Mouse (Mus musculus) stomach, embryonic 16.5 days (tissue): ENCODE data around the gene Snrnp25. TPM values are rescaled to one million over a fixed set of nuclear protein-coding genes. Genes with fewer than 3 reads are reported as not detected.
"Not testable (repeated sequence)": the region's sequence is repeated elsewhere in the genome, so short reads cannot be mapped to it uniquely, and the experiment has no call there.

Experiments
- ATAC-seq: fragments of 200-750 bp; cut with Nextera tagmentation; 2 replicates; pipeline ENCODE4 v1.8.0; 2017; ENCODE audit warnings: moderate number of reproducible peaks, moderate TSS enrichment; ENCODE audit not compliant: insufficient read depth, low FRiP score
- H3K27ac ChIP-seq: fragments of 300-500 bp; sonication (generic); 2 replicates; pipeline ENCODE4 v1.5.1; 2014; ENCODE audit warnings: low read length
- H3K27me3 ChIP-seq: fragments of 300-500 bp; sonication (generic); 2 replicates; pipeline ENCODE4 v1.6.1; 2014; ENCODE audit warnings: low read length, control low read depth, mixed read lengths; ENCODE audit not compliant: control insufficient read depth, insufficient read depth
- H3K36me3 ChIP-seq: fragments of 300-500 bp; sonication (generic); 2 replicates; pipeline ENCODE4 v1.6.1; 2014; ENCODE audit warnings: low read length; ENCODE audit not compliant: control insufficient read depth, insufficient read depth
- H3K4me1 ChIP-seq: fragments of 300-500 bp; sonication (generic); 2 replicates; pipeline ENCODE4 v1.6.1; 2014; ENCODE audit warnings: low read length, control low read depth, mixed read lengths; ENCODE audit not compliant: control insufficient read depth, insufficient read depth
- H3K4me2 ChIP-seq: fragments of 300-500 bp; sonication (generic); 2 replicates; pipeline ENCODE4 v1.6.1; 2014; ENCODE audit warnings: low read depth, low read length, mixed read lengths
- H3K4me3 ChIP-seq: fragments of 300-500 bp; sonication (generic); replicated peaks from 2 replicates; pipeline ENCODE4 v1.5.1; 2014; ENCODE audit warnings: mild to moderate bottlenecking, low read length
- H3K9ac ChIP-seq: fragments of 300-500 bp; sonication (generic); 2 replicates; pipeline ENCODE4 v1.6.1; 2014; ENCODE audit warnings: low read length
- H3K9me3 ChIP-seq: fragments of 300-500 bp; sonication (generic); replicated peaks from 2 replicates; pipeline ENCODE4 v1.6.1; 2016; ENCODE audit warnings: low read length, control low read depth; ENCODE audit not compliant: control insufficient read depth
- WGBS: fragments of 180-500 bp; shearing (Covaris S2); extraction: QIAGEN DNeasy Blood & Tissue Kit; methylation state at CpG from one replicate; pipeline ENCODE4 v1.1.7; 2014; 5-methylcytosine and 5-hydroxymethylcytosine counted together
- polyA plus RNA-seq: library from polyadenylated mRNA; unstranded; fragments of >200 nt; fragmentation: Nextera tagmentation; extraction: Ambion mirVana; gene quantifications from 2 replicates; pipeline ENCODE4 v1.2.1, GENCODE M21; 2015

Gene Snrnp25
- polyA plus RNA-seq, 1 experiment from 2014 or later, result 44.9 TPM

DNA sequence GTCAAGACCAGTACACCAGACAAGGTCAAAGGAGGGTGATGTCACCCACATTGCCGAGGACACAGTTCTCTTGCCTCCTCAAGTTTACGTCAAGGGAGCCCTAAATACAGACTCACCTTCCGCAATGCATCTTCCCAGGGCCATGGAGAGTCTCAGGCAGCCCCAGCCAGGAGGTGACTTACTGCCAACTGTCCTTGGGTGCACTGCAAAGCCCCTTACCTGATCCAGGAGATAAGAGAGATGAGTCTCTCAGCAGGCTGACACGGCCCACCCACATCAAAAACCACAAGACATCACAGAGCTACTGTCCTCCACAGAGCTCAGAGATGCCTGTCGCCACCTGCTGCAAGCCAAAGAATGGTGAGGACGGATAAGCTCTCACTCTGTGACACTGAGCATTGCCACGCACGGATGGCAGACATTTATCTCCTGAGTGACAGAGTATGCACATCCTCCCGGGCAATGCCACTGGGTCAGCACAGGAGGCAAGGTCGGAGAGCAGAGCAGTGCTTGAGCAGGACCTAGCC lies 5.1 kb upstream of the Snrnp25 start, which contains the start of gene Il9r:
TSS of gene Il9r (minus strand) at position 205 of the 527 bp plus-strand sequence.
- WGBS, result 58% methylated on average over 10 of the region's 10 CpGs

DNA sequence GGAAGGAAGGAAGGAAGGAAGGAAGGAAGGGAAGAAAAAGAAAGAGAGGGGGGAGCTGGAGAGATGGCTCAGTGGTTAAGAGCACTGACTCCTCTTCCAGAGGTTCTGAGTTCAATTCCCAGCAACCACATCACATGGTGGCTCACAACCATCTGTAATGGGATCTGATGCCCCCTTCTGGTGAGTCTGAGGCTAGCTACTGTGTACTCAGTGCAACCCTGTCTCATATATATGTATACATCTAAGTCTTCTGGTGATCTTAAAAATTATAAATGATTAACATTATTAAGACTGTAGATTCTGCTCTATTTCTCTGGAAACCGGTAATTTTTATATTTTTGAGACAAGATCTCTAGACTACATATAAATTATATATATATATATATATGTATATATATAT lies 4.2 kb upstream of the Snrnp25 start:
- H3K4me3 ChIP-seq, H3K4me2 ChIP-seq, H3K9me3 ChIP-seq, H3K27me3 ChIP-seq, H3K36me3 ChIP-seq, H3K27ac ChIP-seq, ATAC-seq, H3K4me1 ChIP-seq, H3K9ac ChIP-seq: not testable (repeated sequence)
- 59% methylated on average over 1 of the region's 1 CpGs for WGBS

More for the DNA sequence above, 5.1 kb upstream of the Snrnp25 start, which contains the start of gene Il9r:
- Histone ChIP-seq H3K27me3 (no peaks in the 10 kb centered on the region), H3K4me3 (no peak within 1 kb of the TSS), H3K27ac (no peak within 1 kb of the TSS), H3K9ac (no peak within 1 kb of the TSS; the same call in 1 of the 2 replicates), H3K36me3 (no peaks in the 10 kb centered on the region), H3K9me3 (no peaks in the 10 kb centered on the region), H3K4me1 (0 out of 2 replicates have a peak, but pooled peaks cover 3% of the 10 kb centered on the region), H3K4me2 (no peak within 1 kb of the TSS)
- ATAC-seq, result no peak

DNA sequence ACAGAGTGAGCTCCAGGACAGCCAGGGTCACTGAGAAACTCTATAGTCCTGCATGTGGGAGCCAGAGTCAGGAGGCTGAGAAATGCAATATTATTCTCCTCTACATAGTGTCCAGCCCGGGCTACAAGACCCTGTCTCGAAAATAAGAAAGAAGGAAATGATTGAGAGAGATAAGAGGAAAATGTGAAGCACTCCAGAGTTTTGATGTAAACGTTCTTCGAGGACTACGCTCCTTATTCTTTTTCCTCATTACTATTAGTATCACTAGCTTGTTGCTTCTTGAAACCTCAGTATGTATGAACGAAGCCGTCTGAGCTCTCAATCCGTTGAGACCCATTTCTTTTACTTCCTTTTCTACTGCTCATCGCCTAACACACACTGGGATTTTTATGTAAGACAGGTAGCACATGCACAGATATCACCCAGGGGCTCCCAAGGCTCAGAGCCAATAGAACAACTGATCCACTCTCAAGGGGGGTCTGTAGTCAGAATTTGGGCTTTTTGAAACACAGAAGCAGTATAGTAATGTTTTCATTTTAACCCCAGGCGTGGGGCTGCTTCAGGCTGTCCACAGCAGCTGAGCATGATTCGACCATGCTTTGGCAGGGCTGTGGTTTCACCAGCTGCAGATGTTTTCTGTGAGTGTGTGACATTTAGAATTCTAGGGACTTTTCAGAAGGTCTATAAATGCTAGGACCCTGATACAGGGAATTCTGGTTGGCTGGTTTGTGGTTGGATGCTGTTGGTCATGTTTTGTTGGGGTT lies 3.1 kb upstream of the Snrnp25 start:
- no peak for ATAC-seq
- WGBS, result 67% methylated on average over 11 of the region's 11 CpGs

DNA sequence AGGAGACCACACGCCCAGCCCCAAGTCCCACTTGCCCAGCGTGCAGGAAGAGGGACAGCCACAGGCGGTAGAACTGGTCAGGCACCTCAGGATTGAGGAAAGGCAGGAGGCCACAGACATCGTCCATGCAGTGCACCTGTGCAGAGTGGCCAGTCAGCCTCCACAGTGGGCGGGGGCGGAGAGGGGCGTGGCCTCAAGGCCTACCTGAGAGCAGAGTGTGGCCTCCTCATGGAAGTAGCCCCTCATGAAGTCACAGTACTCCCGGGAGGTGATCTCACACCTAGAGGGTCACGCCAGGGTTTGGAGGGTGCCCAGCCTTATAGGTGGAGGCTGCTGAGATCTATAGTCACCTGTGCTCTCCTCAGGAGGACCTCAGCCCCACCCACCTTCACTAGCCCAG lies 5.4 kb downstream of the Snrnp25 start:
- Histone ChIP-seq H3K36me3 (peaks cover 41% of the 10 kb centered on the region), H3K27ac (no peak overlapping the region), H3K27me3 (no peaks in the 10 kb centered on the region), H3K9me3 (no peaks in the 10 kb centered on the region), H3K4me2 (no peak overlapping the region), H3K9ac (no peak overlapping the region), H3K4me1 (peaks cover 10% of the 10 kb centered on the region; the same call in 1 of the 2 replicates), H3K4me3 (no peak overlapping the region)
- 72% methylated on average over 9 of the region's 9 CpGs for WGBS
- no peak; the same call in 1 of the 2 replicates for ATAC-seq

More for the DNA sequence above, 3.1 kb upstream of the Snrnp25 start:
- Histone ChIP-seq H3K4me3 (no peak overlapping the region), H3K4me1 (peaks cover 13% of the 10 kb centered on the region; the same call in 1 of the 2 replicates), H3K27me3 (no peaks in the 10 kb centered on the region), H3K9ac (no peak overlapping the region), H3K36me3 (no peaks in the 10 kb centered on the region), H3K27ac (no peak overlapping the region), H3K4me2 (no peak overlapping the region), H3K9me3 (no peaks in the 10 kb centered on the region)

DNA sequence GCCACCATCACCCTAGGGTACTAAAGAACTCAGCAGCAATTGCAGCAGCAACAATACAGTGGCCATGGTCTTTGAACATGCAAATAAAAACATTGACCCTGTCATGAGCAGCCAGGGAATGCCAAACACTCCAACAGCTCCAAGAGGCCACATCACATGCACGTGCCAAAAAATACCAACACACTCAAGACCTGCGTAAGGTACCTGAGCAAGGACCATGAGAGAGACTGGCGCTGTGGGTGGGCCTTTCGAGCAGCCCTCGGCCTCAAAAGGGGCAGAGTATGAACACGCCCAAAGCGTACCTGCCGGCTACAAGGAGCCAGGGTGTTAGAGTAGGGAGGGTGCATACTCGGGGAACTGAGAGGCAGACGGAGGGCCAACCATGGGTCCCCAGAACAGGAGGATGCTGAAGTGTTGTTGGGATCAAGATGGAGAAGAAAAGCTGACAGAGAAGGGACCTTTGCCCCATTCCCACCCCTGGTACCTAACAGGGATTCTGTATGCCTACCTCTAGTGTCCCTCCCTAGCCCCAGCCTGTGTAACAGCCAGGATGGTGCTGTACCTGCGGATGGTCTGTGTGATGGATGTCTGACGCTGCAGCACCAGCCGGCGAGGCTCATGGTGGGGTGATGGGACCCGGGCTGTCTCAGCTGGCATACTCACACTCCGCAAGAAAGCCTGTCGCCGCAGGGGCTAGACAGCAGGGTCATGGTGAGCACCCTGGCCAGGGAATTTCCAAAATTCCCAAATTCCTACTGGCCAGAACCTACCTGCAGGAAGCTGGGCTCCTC lies 10.4 kb downstream of the Snrnp25 start:
- 92% methylated on average over 18 of the region's 18 CpGs for WGBS
- H3K36me3 ChIP-seq, result peaks cover 28% of the 10 kb centered on the region
- no peak for ATAC-seq

DNA sequence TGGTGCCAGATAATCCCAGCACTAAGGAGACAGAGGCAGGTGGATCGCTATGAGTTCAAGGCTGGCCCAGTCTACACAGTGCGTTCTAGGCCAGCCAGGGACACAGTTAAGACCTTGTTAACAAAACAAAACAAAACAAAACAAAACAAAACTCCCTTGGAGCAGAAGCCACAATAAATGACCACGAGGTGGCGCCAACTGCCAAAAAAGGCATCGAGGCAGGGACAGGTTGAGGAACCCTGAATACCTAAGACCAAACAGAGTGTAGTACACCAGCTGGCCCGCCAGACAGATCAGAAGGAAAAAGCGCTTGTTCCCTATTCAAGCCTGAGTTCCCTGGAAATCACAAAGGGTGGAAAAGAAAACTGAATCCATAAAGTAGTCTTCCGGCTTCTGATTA lies 11.6 kb downstream of the Snrnp25 start:
- Histone ChIP-seq H3K4me1 (peaks cover 29% of the 10 kb centered on the region), H3K4me3 (no peak overlapping the region), H3K9me3 (no peaks in the 10 kb centered on the region), H3K27ac (no peak overlapping the region), H3K36me3 (peaks cover 23% of the 10 kb centered on the region), H3K4me2 (no peak overlapping the region), H3K27me3 (no peaks in the 10 kb centered on the region), H3K9ac (peak overlapping the region; percentile 29; the same call in 1 of the 2 replicates)
- 25% methylated on average over 8 of the region's 8 CpGs for WGBS
- ATAC-seq, result peak; percentile 18; the same call in 1 of the 2 replicates

More for the DNA sequence above, 10.4 kb downstream of the Snrnp25 start:
- peaks cover 24% of the 10 kb centered on the region for H3K4me1 ChIP-seq
- H3K27ac ChIP-seq, result no peak overlapping the region
- no peak overlapping the region for H3K4me3 ChIP-seq
- H3K4me2 ChIP-seq, result no peak overlapping the region
- H3K9me3 ChIP-seq, result no peaks in the 10 kb centered on the region
- no peak overlapping the region for H3K9ac ChIP-seq
- no peaks in the 10 kb centered on the region for H3K27me3 ChIP-seq

DNA sequence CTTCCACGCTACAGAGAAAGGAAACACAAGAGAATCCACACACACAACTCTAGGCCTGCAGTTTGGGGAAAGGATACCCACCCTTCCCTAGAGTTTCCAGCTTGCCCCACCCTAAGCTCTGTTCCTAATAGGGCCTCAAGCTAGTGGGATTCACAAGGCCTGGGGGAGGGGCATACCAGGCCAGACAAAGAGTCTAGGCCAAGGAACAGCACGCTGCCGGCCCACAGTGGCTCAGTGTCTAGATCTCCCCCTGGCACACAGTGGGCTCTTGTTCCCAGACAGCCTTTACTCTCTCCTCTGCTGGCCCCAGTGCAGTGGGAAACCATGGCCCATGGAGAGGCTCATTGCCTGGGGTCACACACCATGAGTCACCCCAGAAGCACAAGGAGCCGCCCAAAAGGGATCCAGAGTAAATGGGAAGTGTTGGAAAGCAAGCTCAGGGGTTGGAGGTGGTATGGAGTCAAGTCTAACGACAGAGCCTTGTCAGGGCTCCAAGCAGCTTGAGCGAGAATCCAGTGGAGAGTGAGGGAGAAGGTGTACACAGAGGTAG lies 13.4 kb downstream of the Snrnp25 start:
- Histone ChIP-seq H3K4me1 (peaks cover 40% of the 10 kb centered on the region), H3K9me3 (no peaks in the 10 kb centered on the region), H3K4me2 (peak overlapping the region; percentile 24; the same call in 1 of the 2 replicates), H3K27me3 (no peaks in the 10 kb centered on the region), H3K27ac (peak overlapping the region; percentile 38; the same call in 1 of the 2 replicates), H3K9ac (peak overlapping the region; percentile 47; the same call in 1 of the 2 replicates), H3K4me3 (no peak overlapping the region), H3K36me3 (peaks cover 12% of the 10 kb centered on the region)
- no peak for ATAC-seq
- 53% methylated on average over 6 of the region's 6 CpGs for WGBS

DNA sequence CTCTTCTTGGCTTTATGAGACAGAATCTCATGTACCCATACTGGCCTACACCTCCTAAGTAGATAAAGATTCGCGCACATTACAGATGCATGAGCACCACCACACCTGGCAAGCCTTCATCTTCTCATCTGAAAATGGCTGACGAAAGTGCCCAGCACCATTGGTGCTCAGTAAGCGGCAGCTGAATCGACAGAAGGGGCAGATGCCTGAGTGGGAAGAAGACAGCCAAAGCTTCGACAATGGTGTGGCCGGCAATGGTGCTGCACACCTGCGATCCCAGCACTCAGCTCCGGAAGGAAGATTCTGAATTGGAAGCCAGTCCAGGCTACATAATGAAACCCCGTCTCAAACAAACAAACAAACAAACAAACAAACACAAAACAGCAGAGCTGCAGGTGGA lies 14.1 kb downstream of the Snrnp25 start:
- Histone ChIP-seq H3K27me3 (no peaks in the 10 kb centered on the region), H3K4me3 (no peak overlapping the region), H3K9me3 (no peaks in the 10 kb centered on the region), H3K36me3 (peaks cover 5% of the 10 kb centered on the region; the same call in 1 of the 2 replicates), H3K4me2 (no peak overlapping the region), H3K4me1 (peaks cover 43% of the 10 kb centered on the region), H3K27ac (no peak overlapping the region), H3K9ac (no peak overlapping the region)
- no peak for ATAC-seq
- 80% methylated on average over 10 of the region's 10 CpGs for WGBS
